Comparison of ENCODE assay signal across 17 mouse cellular contexts in the genomic region with DNA sequence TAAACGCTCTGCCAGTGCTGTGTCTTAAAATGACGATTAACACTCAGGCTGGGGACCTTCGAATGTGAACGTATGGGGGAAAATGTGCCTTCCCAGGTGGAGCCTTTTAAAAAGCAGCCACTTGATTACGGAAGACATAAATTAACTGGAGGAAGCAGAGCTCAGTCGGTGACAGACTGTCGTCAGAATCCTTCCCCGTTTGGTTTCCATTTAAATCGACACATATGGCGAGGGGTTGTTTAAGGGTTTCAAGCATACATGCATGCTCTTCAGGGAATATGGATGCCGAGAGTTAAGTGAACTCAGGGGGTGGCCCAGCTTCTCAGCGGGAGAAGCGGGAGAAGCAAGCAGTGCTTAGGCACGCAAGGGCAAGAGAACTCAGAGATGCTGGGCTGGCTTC. TPM values are rescaled to one million over a fixed set of nuclear protein-coding genes. Genes with fewer than 3 reads are reported as not detected.
DNase-seq lines count a peak whose midpoint lies in the region; ATAC-seq and TF ChIP-seq lines count a peak whose summit lies in the region.
"Had no signal": no experiment of that assay in that cellular context is flagged by ENCODE, and none has a peak within 500 bp of the region (broad histone marks: within the 10 kb centered on the region; RNA-seq: fewer than 3 reads in every experiment).

No protein-coding gene starts in this region.

- H3K4me1 ChIP-seq in forebrain, postnatal 0 days (ENCODE audit: insufficient read depth): no peaks in the 10 kb centered on the region
- H3K4me1 ChIP-seq in forebrain, embryonic 10.5 days: peaks cover 8% of the 10 kb centered on the region; the same call in 1 of the 2 replicates
- H3K4me1 ChIP-seq in embryonic facial prominence, embryonic 11.5 days (ENCODE audit: control insufficient read depth, insufficient read depth, low read length): no peaks in the 10 kb centered on the region; the same call in 1 of the 2 replicates
- H3K4me1 ChIP-seq in limb, embryonic 12.5 days (replicated peaks): peaks cover 13% of the 10 kb centered on the region
- H3K4me1 ChIP-seq: kidney, embryonic 15.5 days had no signal

- no peak for TF ChIP-seq POLR2A in brain, embryonic 14.5 days (IDR thresholded peaks at IDR 0.05; ENCODE audit: borderline replicate concordance, extremely low read depth, insufficient read depth, insufficient read length, poor library complexity, severe bottlenecking)

- WGBS in forebrain, postnatal 0 days: 41% methylated on average over 14 of the region's 14 CpGs
- 62% methylated on average over 14 of the region's 14 CpGs for WGBS in forebrain, embryonic 10.5 days
- 33% methylated on average over 14 of the region's 14 CpGs for WGBS in embryonic facial prominence, embryonic 11.5 days
- 7% methylated on average over 14 of the region's 14 CpGs for WGBS in limb, embryonic 12.5 days

- TF ChIP-seq CTCF in forebrain, postnatal 0 days (IDR thresholded peaks at IDR 0.05; ENCODE audit: low read depth): no peak
- TF ChIP-seq CTCF in brain, embryonic 14.5 days (IDR thresholded peaks at IDR 0.05; ENCODE audit: borderline replicate concordance, extremely low read depth, insufficient read depth, insufficient read length): no peak

- peak; percentile 59 for ATAC-seq in forebrain, postnatal 0 days
- ATAC-seq in embryonic facial prominence, embryonic 11.5 days (replicated peaks; ENCODE audit: insufficient number of reproducible peaks, low FRiP score, low TSS enrichment, low read depth): no peak
- no peak for ATAC-seq in limb, embryonic 12.5 days (ENCODE audit: insufficient number of reproducible peaks, insufficient read depth, low FRiP score, low TSS enrichment, low read depth)
- ATAC-seq: Patski had no signal

- no peaks in the 10 kb centered on the region for H3K9me3 ChIP-seq in forebrain, postnatal 0 days (ENCODE audit: low read length)
- no peaks in the 10 kb centered on the region for H3K9me3 ChIP-seq in forebrain, embryonic 10.5 days
- H3K9me3 ChIP-seq in embryonic facial prominence, embryonic 11.5 days (replicated peaks; ENCODE audit: control insufficient read depth, low read length): no peaks in the 10 kb centered on the region
- 0 out of 2 replicates have a peak, but pooled peaks cover 3% of the 10 kb centered on the region for H3K9me3 ChIP-seq in limb, embryonic 12.5 days
- H3K9me3 ChIP-seq: kidney, embryonic 15.5 days; neural tube, embryonic 12.5 days had no signal

- no peak overlapping the region for H3K4me3 ChIP-seq in forebrain, postnatal 0 days (ENCODE audit: low read depth, low read length)
- H3K4me3 ChIP-seq in forebrain, embryonic 10.5 days: no peak overlapping the region
- no peak overlapping the region for H3K4me3 ChIP-seq in embryonic facial prominence, embryonic 11.5 days (ENCODE audit: low read depth, low read length)
- H3K4me3 ChIP-seq in limb, embryonic 12.5 days (replicated peaks): peak overlapping the region; percentile 17; the same call in 1 of the 2 replicates
- H3K4me3 ChIP-seq: kidney, embryonic 15.5 days; neural tube, embryonic 12.5 days had no signal

- H3K27ac ChIP-seq in forebrain, postnatal 0 days (ENCODE audit: low read depth, low read length): no peak overlapping the region; the same call in 1 of the 2 replicates
- no peak overlapping the region for H3K27ac ChIP-seq in forebrain, embryonic 10.5 days
- H3K27ac ChIP-seq in embryonic facial prominence, embryonic 11.5 days (replicated peaks; ENCODE audit: low read depth, low read length): no peak overlapping the region
- 0 out of 2 replicates have a peak overlapping the region, but pooled peaks have one; percentile 50 for H3K27ac ChIP-seq in limb, embryonic 12.5 days
- H3K27ac ChIP-seq: kidney, embryonic 15.5 days; macrophage; neural tube, embryonic 12.5 days had no signal

- no peak overlapping the region for H3K9ac ChIP-seq in forebrain, postnatal 0 days
- H3K9ac ChIP-seq in embryonic facial prominence, embryonic 11.5 days (replicated peaks; ENCODE audit: low read length): no peak overlapping the region
- 0 out of 2 replicates have a peak overlapping the region, but pooled peaks have one; percentile 12 for H3K9ac ChIP-seq in limb, embryonic 12.5 days (replicated peaks)
- H3K9ac ChIP-seq: kidney, embryonic 15.5 days; neural tube, embryonic 12.5 days had no signal

- no peaks in the 10 kb centered on the region for H3K27me3 ChIP-seq in forebrain, postnatal 0 days (ENCODE audit: insufficient read depth, low read length)
- no peaks in the 10 kb centered on the region for H3K27me3 ChIP-seq in forebrain, embryonic 10.5 days (ENCODE audit: poor library complexity, severe bottlenecking)
- no peaks in the 10 kb centered on the region for H3K27me3 ChIP-seq in embryonic facial prominence, embryonic 11.5 days (ENCODE audit: control insufficient read depth, insufficient read depth, low read length)
- H3K27me3 ChIP-seq in limb, embryonic 12.5 days: peaks cover 12% of the 10 kb centered on the region
- H3K27me3 ChIP-seq: kidney, embryonic 15.5 days; neural tube, embryonic 12.5 days; Patski had no signal

- DNase-seq in forebrain, postnatal 0 days: peak; percentile 60
- no peak for DNase-seq in forebrain, embryonic 10.5 days (ENCODE audit: extremely low spot score, low spot score)
- peak; percentile 62 for DNase-seq in brain, embryonic 14.5 days (ENCODE audit: low read depth)
- peak; percentile 40 for DNase-seq in embryonic facial prominence, embryonic 11.5 days (ENCODE audit: low spot score)
- no peak for DNase-seq in cerebellum, adult 9-10 months
- no peak for DNase-seq in left cerebral cortex, adult 9 months (ENCODE audit: low spot score in 2 of 2)
- DNase-seq: B cell, adult 2 months; cerebellum, adult 11 months; gastrocnemius, postnatal 36 days; lung, adult 2 months; thymus, postnatal 36 days had no signal

- H3K36me3 ChIP-seq in forebrain, postnatal 0 days (ENCODE audit: insufficient read depth): no peaks in the 10 kb centered on the region
- H3K36me3 ChIP-seq in forebrain, embryonic 10.5 days (replicated peaks): no peaks in the 10 kb centered on the region
- H3K36me3 ChIP-seq in embryonic facial prominence, embryonic 11.5 days (replicated peaks; ENCODE audit: control insufficient read depth, insufficient read depth, low read depth, low read length): no peaks in the 10 kb centered on the region
- no peaks in the 10 kb centered on the region for H3K36me3 ChIP-seq in limb, embryonic 12.5 days
- H3K36me3 ChIP-seq: kidney, embryonic 15.5 days; neural tube, embryonic 12.5 days had no signal

- H3K4me2 ChIP-seq in forebrain, postnatal 0 days (ENCODE audit: low read depth): no peak overlapping the region; the same call in 1 of the 2 replicates
- no peak overlapping the region for H3K4me2 ChIP-seq in embryonic facial prominence, embryonic 11.5 days (ENCODE audit: low read depth, low read length)
- peak overlapping the region; percentile 48 for H3K4me2 ChIP-seq in limb, embryonic 12.5 days
- H3K4me2 ChIP-seq: heart, embryonic 11.5 days; kidney, embryonic 15.5 days; neural tube, embryonic 12.5 days had no signal

RNA-seq across cellular contexts. Expression of gene Zfp507, which starts 45.7 kb away (rescaled TPM):
- 20.2 and 30.5 TPM in 2 replicates for total RNA-seq in forebrain, postnatal 0 days (2014; rRNA removed)
- polyA plus RNA-seq in forebrain, postnatal 0 days (2015; fragmentation: Nextera tagmentation; extraction: Ambion mirVana): 4.9 and 8.1 TPM in 2 replicates
- 17.5 and 18.6 TPM in 2 replicates for polyA plus RNA-seq in forebrain, embryonic 10.5 days (2016; fragmentation: Nextera tagmentation; extraction: Ambion mirVana)
- polyA plus RNA-seq in brain, embryonic 14.5 days (2012; rRNA removed): 18.4 and 20.9 TPM in 2 replicates
- polyA plus RNA-seq in embryonic facial prominence, embryonic 11.5 days (2014; fragmentation: Nextera tagmentation; extraction: Ambion mirVana): 15.4 and 18.1 TPM in 2 replicates
- polyA plus RNA-seq in limb, embryonic 12.5 days (2016; fragmentation: Nextera tagmentation; extraction: Ambion mirVana): 27.1 and 27.4 TPM in 2 replicates

Comparison
In these comparisons a context has a peak if more than half of its experiments do, and no peak if none do; other contexts are left out.
1. DNase-seq: peak in forebrain, postnatal 0 days (single experiment), brain, embryonic 14.5 days (single experiment) and embryonic facial prominence, embryonic 11.5 days (single experiment); none in forebrain, embryonic 10.5 days (single experiment), cerebellum, adult 9-10 months (single experiment) and left cerebral cortex, adult 9 months (0 of 2).